Mouse (Mus musculus): ENCODE data around the gene Gm11077.

Gm11077 gene

DNA sequence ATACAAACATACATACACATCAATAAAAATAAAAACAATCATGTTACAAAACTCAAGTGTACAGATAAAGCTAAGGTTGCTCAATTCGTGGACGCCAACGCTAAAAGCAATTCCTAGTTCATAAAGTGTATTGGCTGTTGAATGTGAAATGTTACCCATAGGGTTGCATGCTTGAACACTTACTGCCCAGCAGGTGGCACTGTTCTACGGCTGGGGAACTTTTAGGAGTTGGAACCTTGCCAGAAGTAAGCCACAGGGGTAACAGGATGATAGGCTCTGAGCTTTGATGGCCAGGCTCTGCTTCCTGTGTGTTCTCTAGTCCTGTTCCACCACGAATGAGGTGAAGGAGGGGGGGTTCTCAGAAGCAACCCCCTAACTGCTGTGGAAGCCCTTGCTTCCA is at the start of gene Gm11077:
Gene Gm11077, plus strand, starts transcription at position 13 of the 400 bp plus-strand sequence.
- no peak for DNase-seq

DNA sequence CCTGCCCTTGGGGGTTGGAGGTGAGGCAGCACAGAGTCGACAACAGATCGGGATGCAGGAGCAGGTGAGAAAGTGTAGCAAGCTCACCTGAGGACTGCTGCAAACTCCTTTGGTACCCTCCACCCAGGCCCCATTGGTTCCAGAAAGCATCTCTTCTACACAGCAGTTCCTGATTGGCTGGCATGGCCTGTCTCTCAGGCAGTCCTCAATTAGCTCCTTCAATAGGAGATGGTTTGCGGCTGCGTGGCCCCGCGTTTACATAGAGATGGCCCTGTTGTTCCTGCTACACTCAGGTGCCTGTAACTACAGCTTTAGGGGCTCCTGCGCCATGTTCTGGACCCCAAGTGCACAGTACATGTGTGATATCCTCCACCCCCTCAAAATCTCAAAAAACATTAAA is 48.4 kb upstream of the Gm11077 start:
- no peak for DNase-seq

GRCm38 (mm10) chr6:140682829-140683228 is 46.3 kb upstream of the Gm11077 start:
- DNase-seq: no peak

GRCm38 (mm10) chr6:140684403-140684802 is 44.7 kb upstream of the Gm11077 start:
- DNase-seq: no peak

DNA sequence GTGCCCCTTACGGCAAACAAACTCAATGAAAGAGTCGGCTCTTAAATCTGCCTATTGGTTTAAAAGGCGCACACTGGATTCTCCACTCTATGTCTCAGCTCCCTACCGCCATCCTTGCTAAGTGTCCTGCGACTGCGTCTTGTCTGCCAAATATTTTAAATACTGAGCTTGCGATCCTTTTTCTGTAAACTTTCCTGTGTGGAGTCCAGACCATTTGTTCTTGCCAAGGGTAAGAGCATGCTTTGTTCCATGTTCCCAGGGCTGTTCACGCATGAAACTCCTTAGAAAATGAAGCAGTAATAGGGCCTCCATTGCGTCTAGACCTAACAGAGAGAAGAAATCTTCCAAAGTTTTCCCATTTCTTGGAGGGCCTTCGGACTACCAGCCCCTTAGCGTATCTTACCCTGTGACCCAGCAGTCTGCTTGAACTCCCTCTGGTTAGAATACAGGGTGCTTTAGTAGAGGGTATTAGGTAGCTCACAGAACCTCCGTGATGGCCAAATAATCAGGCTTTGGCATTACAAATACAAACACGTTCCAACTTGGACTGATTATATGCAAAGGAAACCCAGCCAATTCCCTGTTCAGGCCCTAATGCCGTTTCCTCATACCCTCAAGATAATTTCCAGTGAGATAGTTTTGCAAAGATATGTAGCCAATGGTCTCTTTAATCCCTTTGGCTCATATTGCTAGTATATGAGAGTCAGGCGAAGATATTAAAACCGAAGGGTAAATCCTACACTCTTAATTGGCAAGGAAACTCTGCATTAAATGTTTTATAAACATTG is 39.3 kb upstream of the Gm11077 start:
- DNase-seq: peak; percentile 77

GRCm38 (mm10) chr6:140692160-140692559 is 36.9 kb upstream of the Gm11077 start:
- no peak for DNase-seq

DNA sequence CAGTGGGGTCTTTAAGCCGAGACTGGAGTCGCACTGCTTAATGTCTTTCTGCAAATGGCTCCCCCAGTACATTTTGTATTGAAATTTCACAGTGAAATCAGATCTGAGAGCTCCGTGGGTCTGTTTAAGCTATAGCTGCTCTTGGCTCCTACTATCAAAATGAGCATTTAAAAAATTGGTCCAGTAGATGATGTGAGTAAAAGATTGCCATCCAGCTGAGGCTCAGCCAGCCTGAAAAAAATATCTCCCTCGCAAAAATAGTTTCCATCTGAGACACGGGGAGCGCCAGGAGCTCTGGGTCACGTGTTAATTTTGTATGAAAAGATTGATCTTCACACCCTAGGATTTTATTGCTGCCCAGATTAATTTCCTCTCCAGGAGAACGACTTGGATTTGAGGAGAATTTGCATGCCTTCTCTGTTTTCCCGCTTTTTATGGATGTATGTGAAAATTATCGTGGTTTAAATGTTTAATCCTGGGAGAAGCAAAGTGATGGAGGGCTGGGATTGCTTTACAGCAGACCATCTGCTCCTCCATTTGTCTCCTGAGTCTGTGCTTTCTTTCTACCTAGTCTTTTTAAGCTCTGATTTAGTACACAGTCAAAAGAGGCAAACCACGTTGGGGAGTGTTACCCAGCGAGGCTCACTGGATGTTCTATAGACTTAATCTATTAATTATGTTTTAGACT is 32.7 kb upstream of the Gm11077 start:
- DNase-seq: peak; percentile 68

DNA sequence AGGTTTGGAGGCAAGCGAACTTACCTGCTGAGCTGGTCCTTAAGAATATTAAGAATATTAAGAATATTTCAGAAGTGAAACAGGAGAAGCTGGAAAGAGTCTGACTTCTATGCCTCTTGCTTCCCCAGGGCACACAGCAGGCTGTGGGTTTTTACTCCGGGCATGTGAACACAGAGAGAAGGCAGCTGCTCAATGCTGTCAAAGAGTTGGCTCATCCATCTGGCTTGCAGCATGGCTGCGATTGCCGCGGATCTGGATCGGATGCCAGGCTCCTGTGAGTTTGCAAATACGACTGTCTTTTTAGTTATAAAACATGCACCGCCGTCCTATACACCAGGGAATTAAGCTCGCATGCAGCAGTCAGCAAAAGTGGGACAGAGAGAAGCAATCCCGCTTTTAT is 31.1 kb upstream of the Gm11077 start:
- DNase-seq: no peak

DNA sequence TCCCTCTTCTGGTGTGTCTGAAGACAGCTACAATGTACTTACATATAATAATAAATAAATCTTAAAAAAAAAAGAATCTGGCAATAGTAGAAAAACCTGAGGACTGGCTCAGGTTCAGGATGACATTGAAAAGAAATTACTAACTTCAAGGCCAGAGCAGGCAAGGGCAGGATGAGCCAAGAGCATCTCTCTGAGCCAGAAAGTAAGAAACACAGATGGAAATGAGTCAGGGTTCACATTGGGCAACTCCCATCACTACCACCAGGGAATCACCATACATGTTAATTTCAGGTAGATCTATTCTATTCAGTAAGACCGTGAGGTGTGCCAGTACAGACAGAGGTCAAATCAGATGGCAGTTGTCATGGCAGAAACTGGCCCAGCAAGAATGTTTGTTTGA is 30.5 kb upstream of the Gm11077 start:
- DNase-seq: no peak

GRCm38 (mm10) chr6:140701259-140701658 is 27.8 kb upstream of the Gm11077 start:
- no peak for DNase-seq

GRCm38 (mm10) chr6:140705132-140705531 is 24.0 kb upstream of the Gm11077 start:
- DNase-seq: no peak

DNA sequence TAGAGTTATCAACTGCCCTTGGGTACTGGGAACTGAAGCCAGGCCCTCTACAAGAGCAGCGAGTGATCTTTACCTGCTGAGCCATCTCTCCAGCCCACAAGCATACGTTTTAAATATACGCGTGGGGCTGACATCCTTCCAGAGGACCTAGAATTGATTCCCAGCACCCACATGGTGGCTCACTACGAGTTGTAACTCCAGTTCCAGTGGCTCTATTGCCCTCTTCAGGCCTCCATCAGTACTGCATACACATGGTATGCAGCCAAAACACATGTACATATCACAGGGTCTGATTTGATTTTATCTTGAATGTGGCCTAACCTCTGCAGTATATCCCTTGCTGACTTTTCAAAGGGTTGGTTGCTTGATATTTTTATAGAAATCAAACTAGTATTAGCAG is 23.0 kb upstream of the Gm11077 start:
- DNase-seq: no peak

- DNase-seq: no peak
Measured at GRCm38 (mm10) chr6:140708059-140708458, 21.0 kb upstream of the Gm11077 start.

GRCm38 (mm10) chr6:140709415-140710107 is 19.5 kb upstream of the Gm11077 start:
- no peak for DNase-seq

GRCm38 (mm10) chr6:140712754-140713153 is 16.3 kb upstream of the Gm11077 start:
- DNase-seq: peak; percentile 86

- peak; percentile 85 for DNase-seq
Measured at GRCm38 (mm10) chr6:140714905-140715365, 14.1 kb upstream of the Gm11077 start.

GRCm38 (mm10) chr6:140722058-140722457 is 7.0 kb upstream of the Gm11077 start:
- DNase-seq: no peak

GRCm38 (mm10) chr6:140730669-140731401 is 1.8 kb downstream of the Gm11077 start:
- no peak for DNase-seq

- peak; percentile 72 for DNase-seq
Measured at GRCm38 (mm10) chr6:140731402-140731730, 2.3 kb downstream of the Gm11077 start.

GRCm38 (mm10) chr6:140732971-140733640 is 4.0 kb downstream of the Gm11077 start:
- DNase-seq: no peak

- DNase-seq: no peak
Measured at GRCm38 (mm10) chr6:140733641-140733986, 4.5 kb downstream of the Gm11077 start.

- no peak for DNase-seq
Measured at GRCm38 (mm10) chr6:140745586-140745985, 16.5 kb downstream of the Gm11077 start.

DNA sequence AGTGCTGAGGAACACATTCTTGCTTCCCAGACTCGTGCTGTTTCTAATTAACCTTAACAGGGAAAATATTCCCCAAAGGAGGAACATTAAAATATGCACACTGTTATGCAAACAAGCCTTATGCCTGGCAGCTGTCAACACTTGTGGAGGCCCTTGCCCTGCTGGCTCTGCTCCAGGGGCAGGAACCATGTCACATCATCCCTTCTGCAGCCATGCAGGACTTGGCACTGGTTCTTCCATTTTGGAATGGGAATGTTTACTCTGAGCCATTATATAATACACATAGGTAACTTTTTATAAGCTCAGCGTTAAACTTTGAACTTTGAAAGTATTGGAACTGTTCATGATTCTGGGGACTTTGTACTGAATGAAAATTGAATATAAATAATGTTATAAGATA is 18.5 kb downstream of the Gm11077 start:
- no peak for DNase-seq

Measured in cerebellum, adult 9-10 months (tissue).